Mouse (Mus musculus) T-helper 17 cell (primary cell): ENCODE measurements at regions not wholly inside any gene's neighbourhood (a gene's known extent, or its start where the extent isn't known, plus 50 kb on each side); places are given as distances from the start of the nearest gene placed in this dataset.

ENCODE experiments used
- in situ Hi-C, 2 experiments: fragments of 300-600 bp; cut with MboI, MseI; formaldehyde crosslinking; loops; 1 replicate in 1 of 2; 2 replicates in 1 of 2; pipeline ENCODE4 v1.15.1; 2025; ENCODE audit warnings: high pct_unique_total_duplicates in 2 of 2

DNA sequence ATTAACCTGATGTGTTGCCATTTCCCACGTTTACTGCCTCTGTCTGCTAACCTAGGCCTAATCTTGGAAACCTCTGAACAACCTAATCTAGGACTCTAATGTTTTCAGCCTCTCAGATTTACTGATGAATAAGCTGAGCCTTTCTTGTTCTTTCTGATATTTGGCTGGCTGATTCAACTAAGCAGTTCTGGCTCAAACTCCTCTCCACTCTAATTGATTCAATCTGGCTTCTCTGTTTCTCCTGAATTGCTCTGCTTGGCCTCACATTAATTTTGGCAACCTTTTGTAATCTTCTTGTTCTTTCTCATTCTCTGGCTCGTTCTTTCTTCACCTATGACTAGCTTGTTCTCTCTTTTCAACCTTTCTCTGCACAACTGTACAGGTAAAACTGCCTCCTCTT lies 1561.2 kb upstream of the Zeb2 start:
- in situ Hi-C loops, result no loop called here

DNA sequence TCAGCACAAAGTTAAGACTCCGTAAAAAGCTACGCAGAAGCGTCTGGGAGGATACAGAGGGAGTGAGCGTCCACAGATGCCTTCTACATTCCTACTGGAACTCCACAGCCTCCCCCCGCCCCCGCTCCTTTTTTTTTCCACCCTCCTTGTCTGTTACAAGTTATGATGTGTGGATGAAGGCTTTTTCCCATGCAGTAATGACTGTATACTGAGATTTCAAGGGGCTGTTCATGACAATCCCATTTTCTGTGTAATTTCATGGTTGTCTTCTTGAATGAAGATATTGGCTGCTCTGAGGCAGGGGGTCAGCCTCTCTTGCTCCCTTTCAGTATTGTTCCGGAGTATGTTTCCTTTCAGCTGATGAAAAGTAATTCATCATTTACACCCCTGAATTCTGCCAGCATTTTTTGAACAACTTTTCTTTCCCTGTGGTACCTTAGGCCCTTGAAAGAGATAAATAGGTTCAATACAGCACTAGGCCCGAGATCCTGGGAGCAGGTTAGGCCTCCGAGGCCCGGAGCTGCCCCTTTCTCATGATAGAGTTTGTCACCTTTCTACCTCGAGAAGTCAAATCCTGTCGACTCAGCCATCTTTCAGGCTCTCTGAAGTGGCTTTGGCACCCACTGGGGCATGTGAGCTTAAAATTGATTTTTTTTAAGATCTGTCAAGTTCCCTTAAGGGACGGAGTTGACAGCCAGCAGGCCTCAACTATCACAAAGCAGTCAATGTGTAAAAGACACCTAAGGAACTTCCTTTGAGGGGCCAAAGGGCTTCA lies 1552.5 kb upstream of the Zeb2 start:
- in situ Hi-C loops, result no loop called here

- in situ Hi-C loops, result no loop called here
Observed at GRCm38 (mm10) chr2:46666990-46667337, 1549.8 kb upstream of the Zeb2 start.

DNA sequence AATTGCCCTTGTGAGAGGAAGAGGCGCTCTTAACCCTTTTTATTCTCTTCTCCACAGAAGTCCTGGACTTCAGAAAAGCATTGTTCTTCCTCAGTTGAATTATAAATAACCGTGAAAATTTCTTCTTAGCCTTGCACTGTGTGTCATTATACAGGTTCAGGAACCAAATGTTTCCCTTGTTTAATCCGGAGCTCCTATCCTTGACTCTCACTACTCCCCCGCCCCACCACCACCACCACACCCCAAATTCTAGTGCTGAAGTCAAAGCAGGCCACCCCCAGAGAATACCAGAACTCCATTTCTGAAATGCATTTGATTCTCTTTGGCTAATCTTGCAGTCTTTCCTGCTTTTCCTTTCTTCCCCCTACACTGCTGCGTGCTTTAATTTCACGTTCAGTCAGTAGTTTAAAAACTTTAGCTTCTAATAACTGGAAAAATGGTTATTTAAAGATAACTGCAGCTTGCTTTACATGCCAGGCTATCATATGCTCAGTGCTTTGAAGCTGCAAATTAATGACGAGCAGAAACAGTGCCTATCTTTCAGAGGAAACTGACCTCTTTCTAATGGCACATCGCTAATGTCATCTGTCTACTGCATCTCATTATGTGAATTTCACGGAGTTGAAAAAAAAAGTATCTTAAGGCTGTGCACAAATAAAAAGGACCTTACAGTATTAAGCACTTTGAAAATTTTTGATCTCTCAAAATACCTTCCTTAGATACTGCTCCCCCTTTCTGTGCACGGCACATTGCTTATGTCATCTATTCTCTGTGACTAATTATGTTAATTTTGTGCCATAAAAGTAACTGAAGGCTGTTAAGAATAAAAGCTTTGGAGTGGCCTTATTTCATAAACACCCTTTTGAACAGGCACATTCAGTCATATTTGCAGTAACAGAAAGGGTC lies 1549.1 kb upstream of the Zeb2 start:
- in situ Hi-C loops, result no loop called here

GRCm38 (mm10) chr2:46661876-46662275 lies 1544.7 kb upstream of the Zeb2 start:
- in situ Hi-C loops, result no loop called here

DNA sequence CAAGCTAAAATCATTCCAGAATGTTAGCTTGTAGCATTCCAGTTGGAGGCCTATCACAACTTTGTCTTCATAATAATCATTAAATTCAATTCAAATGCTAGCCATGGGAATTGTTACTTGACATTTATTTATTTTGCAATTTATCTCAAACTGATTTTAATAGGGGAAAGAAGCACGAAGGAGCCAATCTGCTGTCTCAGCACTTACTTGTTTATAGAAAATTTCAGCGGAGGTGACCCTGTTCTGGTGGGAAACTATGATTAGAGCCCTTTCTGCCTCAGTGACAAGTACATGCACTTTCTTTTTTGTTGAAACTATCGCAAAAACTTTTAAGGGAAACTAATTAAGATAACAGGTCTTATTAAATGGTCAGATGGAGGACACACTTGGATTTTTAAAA lies 1543.4 kb upstream of the Zeb2 start:
- in situ Hi-C loops, result no loop called here

DNA sequence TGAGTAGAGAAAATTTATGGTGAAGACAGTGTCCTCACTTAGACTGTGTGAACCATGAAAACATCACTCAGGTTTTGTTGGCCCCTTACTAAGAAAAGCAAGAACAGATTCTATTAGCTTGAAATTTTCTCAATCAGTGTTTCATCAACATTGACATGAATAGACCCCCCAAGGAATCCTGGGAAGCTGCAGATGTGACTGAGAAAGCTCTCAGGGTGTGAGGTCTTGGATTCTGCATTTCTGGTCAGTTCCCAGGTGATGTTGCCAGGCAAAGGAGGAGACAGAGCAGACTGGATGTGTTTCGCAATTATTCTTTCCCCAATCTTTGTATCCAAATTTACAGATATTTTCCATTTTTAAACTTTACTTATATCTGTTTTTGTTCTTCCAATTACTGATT lies 1538.1 kb upstream of the Zeb2 start:
- in situ Hi-C loops, result no loop called here

- in situ Hi-C loops, result no loop called here
Observed at GRCm38 (mm10) chr2:46652616-46653015, 1535.4 kb upstream of the Zeb2 start.

DNA sequence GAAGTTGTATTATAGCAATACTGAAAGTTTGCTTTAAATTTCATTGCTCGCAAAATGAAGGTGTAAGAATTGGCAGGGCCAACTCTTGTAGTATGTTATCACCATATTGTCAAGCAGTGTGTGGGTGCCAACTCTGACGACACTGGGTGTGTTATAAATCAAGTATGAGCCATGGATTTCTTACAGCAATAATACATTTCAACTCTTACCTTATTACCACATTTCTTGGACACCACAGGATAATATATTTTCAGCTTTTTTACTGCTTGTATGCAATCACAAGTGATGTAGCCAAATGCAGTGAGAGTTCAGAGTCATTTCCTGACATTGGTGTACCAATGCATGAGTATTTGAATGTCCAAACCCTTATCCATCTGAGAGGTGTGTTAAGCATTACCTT lies 1529.2 kb upstream of the Zeb2 start:
- in situ Hi-C loops, result loop anchor here in 1 of 2 experiments (10.0 kb wide), 1 partner anchor 1528 kb away; no protein-coding TSS in a partner anchor

GRCm38 (mm10) chr2:46609217-46609616 lies 1492.0 kb upstream of the Zeb2 start:
- in situ Hi-C loops, result no loop called here

DNA sequence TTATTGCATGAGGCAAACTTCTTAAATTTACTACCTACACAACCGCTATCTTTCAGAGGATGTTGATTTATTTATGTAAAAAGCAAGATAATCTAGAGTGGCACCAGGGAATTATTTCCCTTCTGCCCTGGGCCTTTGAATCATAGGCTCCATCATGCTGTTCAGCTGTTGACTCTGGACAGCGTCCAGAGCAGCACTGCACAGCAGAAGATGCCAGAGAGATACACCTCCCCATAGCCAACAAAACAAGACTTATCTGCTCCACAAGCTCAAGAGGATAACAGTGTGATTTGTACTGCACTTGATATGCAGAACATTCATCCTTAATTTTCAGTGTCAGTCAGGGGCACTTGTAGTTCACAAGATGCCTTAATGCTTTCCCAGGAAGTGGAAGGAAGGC lies 1464.6 kb upstream of the Zeb2 start:
- in situ Hi-C loops, result no loop called here

DNA sequence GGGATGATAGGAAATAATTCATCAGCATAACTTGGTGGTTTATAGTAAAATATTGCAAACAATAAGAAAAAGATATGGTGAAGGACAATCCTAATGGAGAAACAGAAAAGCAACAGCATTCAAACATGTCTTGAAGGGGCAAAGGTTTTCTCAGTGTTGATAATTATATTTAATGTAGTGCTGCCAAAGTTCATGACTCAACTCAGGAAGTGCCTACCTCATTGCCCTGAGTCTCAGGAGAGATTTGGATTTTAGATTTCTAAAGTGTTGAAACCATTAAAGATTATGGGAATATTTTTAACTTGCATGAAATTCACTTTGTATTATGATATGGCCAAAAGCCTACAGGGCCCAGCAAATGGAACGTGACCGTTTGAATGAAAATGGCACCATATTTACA lies 1453.2 kb upstream of the Zeb2 start:
- in situ Hi-C loops, result no loop called here

DNA sequence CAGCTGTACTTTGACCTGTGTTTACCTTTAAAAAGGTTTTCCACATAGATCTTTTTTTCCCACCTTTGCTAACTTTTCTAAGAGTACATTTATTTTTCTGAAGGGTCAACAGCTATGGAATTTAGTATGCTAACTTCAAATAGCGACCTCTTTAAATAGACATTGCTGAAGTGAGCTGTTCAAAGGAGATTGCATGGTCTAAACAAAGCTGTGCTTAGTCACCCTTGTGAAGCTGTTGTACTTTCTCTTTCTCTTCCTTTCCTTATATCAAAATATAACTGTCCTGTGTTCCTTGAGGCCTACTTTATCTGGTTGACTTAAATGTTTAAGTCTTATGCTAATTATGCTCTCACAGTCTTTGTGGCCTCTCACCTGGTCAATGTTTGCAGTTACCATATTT lies 1416.2 kb upstream of the Zeb2 start:
- in situ Hi-C loops, result no loop called here

DNA sequence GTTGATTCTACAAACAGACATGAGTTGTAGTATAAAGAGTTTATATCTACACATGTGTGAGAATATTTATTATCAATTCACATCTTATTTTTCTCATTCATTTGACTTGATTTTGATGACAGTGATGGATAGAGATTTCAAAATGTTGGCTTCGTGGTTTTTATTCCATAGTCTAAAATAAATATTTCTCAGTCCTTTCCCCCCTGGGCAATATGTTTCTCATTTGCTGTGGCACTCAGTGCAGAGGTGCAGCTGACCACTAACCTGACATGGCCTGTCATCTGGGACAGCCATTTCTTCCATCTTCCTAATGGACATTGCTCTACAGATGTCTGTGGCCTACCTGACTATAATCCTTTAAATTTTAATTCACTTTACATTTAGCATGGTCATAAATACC lies 1413.5 kb upstream of the Zeb2 start:
- in situ Hi-C loops, result no loop called here

GRCm38 (mm10) chr2:46525223-46525622 lies 1408.0 kb upstream of the Zeb2 start:
- in situ Hi-C loops, result no loop called here

GRCm38 (mm10) chr2:46524625-46525024 lies 1407.4 kb upstream of the Zeb2 start:
- in situ Hi-C loops, result no loop called here

DNA sequence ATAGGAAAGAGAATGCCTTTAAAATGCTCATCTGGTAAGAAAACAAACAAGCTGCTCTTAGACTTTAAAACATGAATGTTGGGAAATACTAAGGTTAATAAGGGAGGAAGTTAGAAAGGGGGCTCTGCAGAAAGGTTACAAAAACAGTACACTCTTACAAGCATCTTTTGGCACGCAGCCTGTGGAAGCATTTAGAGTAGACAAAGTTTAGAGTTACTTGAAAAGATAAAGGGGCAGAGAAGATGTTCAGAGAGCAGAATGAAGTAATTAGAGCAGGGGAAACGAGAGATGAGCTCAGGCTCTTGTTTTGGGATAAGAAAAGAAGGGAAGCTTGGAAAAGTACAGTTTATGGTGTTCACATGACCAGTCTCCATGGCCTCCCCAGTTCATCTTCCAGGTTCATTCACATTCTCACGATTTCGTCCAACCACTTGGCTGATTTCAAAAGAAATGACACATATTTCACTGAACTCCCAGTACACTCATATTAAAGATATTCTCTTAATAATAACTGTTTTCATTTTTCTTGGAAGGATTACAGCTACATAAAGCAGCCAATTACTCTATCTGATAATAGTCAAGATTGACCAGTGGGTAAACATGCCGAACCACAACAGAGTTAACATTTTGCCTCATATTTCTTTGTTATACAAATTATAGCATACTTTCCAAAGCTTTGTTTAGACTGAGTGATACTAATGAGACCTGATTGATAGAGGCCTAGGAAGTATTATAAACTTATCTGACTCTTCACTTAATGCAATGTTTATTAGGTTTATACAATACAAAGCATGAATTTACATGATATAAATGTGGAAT lies 1404.2 kb upstream of the Zeb2 start:
- in situ Hi-C loops, result no loop called here

- in situ Hi-C loops, result no loop called here
Observed at GRCm38 (mm10) chr2:46512237-46513028, 1395.2 kb upstream of the Zeb2 start.

- in situ Hi-C loops, result no loop called here
Observed at GRCm38 (mm10) chr2:46506951-46507350, 1389.8 kb upstream of the Zeb2 start.

DNA sequence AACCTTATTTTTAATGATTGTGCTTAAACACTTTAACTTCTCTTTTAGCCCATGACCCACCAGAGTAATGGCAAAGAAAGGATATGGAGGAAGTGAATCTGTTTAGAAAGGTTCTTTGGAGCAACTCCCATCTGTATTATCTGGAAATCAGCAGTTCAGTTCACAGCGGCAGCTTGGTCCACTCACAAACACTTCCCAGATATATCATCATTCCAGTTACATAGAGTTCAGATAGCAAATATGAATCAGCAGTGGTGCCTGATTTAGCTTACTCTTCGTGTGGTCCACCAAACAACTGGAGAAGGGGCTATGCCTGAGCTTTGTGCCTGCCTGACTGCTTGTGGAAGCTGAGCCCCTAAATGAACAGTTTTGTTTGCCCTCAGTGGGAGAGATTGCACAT lies 1385.9 kb upstream of the Zeb2 start:
- in situ Hi-C loops, result no loop called here

- in situ Hi-C loops, result no loop called here
Observed at GRCm38 (mm10) chr2:46492299-46492698, 1375.1 kb upstream of the Zeb2 start.
